Mouse (Mus musculus) cerebellum, postnatal 36 days (tissue): ENCODE results near the gene Fn1.

Source experiments
- DNase-seq, 2 experiments: peaks; one replicate each; pipeline ENCODE4 v3.0.0; 2021 to 2022; ENCODE audit warnings: mixed read lengths in 2 of 2

Fn1 gene

GRCm38 (mm10) chr1:71652551-71653399 is at the start of gene Fn1:
Fn1 (minus strand) TSS chr1:71653200.
- peak; percentile 5 to 19 for DNase-seq

DNA sequence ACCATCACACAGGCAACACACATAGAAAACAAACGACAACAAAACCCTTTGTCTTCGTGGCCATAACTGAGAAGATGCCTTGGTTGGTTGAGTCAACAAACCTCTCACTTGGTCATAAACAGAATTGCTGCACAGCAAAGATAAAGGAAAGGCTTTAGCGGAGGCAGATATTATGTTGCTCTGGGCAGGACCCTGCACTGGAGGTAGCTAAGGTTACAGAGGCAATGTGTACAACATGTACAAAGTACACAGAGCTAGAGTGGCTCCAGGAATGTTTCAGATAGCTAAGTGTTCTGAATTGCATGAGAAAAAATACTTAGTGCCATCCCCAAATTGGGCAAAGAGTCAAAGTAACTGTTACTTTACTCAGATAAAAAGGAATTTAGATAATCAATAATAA is 43.1 kb upstream of the Fn1 start:
- no peak for DNase-seq

- no peak for DNase-seq
These were observed 38.7 kb upstream of the Fn1 start for GRCm38 (mm10) chr1:71691472-71692277.

DNA sequence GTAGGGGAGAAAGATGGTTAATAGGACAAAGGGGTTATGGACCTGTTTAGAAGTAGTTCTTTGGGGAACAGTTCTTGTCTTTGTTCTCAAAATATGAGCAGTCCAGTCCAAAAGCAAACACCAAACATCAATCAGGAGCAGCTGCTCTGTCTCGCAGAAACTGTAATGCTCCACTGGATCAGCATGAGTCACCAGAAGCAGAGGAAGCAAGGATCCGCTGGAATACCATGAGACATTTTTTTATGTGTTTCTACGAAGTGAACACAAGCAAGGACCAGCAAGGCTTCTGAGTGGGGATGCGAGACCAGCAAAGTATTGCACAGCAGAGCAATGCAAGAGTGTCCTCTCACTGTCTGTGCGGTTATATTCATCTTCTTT is 35.9 kb upstream of the Fn1 start:
- DNase-seq: no peak

DNA sequence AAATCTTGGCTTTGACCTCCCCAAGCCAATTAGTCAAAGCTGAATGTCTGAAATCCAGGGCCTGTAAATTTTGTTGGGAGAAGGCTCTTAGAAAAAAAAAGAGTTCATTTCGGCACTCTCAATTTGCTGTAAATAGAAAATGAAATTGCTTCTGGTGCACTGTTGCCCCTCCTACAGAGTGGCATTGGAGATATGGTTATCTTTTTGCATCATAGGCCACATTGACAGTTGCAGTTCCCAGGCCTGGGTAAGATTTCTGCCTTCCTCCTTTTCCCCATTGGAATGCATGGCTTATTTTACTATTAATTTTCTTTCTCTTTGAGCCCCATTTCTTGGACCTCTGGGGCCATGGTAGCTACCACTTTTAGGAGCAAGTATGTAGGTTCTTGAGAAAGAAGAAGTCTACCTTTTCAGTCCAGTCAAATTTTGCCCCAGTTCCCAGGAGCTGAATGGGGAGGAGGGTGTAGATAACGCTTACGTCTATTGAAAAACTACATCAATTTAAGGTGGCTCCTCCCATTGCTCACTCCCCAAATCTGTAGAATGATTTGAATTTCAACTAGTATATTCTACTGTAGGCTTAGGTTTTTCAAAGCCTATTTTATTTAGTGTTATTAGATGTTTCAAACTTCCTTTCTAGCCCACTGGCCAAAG is 35.4 kb upstream of the Fn1 start:
- DNase-seq: no peak

GRCm38 (mm10) chr1:71686791-71687190 is 33.8 kb upstream of the Fn1 start:
- DNase-seq: no peak

GRCm38 (mm10) chr1:71683736-71684135 is 30.7 kb upstream of the Fn1 start:
- DNase-seq: no peak

DNA sequence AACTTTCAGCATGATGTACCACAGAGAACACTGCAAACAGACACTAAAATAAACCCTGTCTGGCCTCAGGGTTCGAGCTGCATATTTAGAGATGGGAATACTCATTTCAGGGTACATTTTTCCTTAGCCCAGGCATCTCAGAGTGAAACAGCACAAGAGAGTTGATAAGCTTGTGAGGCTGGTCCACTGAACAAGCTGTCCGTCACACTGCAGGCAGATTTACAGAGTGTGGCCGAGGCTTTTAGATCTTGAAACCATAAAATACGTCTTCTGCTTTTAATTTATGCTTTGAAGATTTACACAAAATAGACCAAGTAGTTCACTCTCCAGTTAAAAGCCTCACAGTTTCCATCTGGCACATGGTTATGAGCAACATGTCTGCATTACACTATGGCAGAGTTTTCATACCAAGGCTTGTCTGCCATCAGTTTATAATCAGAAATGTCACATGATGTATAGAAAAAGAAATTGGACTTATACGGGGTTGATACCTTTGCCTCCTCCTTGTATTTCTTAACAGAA is 29.3 kb upstream of the Fn1 start:
- DNase-seq: no peak

DNA sequence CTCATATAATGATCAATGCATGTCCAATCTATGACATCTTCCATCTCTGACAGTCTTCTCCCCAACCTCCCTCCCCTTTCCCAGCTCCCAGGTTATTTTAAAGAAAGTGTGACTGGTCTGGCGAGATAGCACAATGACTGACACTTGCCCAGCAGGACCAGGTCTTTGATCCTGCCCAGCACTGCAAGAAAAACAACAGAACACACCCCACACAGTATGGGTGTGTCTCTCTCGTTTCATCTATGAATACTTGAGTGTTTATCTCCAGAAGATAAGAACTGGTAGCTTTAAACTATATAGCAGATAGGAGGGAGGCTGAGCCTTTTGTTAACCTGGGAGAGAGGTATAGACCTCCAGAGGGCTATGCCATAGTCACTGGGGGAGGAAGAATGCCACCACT is 28.3 kb upstream of the Fn1 start:
- DNase-seq: no peak

DNA sequence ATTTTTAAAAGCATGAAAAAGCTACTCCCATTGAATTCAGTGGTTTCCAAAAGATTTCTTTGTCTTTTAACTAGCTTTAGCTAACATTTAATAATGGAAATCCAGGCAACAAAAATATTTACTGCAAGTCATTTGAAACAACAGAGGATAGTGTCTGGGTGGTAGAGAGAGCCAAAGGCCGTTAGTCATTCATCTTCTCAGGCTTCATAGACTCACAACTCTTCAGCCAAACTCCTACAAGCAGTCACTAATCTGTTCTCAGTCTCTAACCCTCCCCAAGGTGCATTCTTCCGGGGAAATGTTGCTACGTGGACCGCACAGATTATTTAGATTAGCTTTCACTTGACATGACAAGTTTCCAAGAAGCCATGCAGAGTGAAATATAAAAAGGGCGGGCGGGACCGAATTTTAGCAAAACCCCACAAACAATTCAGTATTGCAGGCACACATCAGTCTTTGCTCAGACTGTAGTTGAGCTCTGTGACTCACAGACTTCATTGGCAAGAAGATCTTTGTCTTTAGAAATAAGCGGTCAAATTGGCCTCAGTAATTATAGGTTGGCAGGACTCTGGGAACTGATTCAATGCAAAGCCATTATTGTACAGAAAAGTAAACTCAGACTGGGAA is 27.2 kb upstream of the Fn1 start:
- no peak for DNase-seq

GRCm38 (mm10) chr1:71675420-71675819 is 22.4 kb upstream of the Fn1 start:
- DNase-seq: no peak

DNA sequence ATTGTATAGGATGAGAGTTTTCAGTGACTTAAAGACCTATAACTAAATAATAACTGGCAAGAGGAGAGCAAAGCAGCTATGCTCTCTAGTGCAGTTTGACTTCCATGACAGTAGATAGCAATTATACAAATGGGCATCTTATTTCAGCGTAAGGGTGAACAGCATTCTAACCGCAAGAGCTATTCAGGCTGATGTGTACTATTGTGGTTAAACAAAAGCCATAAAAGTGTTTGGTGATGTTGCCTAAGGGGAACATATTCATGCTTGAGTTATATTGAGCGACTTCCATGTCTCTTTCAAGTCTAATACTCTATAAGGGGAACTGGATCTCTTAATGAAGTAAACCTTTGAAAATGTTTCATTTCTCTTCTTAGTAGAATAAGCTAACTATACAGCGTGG is 21.3 kb upstream of the Fn1 start:
- no peak for DNase-seq

GRCm38 (mm10) chr1:71673398-71673910 is 20.5 kb upstream of the Fn1 start:
- no peak for DNase-seq

DNA sequence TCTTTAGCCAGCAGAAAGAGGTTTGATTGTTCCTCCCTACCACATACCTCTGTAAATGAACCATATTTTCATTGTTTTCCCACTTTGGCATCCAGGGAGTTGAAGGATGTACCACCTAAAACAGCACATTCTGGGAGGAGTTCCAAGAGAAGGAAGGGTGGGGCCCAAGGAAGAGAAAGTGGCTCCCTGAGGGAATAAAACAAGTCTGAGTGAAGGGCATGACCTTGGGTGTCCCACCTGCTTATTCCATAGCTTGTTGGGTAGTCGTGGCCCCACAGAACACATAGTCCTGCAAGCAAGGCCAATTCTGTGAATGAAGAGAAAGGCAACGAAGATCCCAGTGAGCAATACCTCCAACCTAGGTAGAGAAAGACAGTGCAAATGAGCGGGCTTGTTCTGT is 19.3 kb upstream of the Fn1 start:
- DNase-seq: no peak

- no peak for DNase-seq
These were observed 10.2 kb upstream of the Fn1 start for GRCm38 (mm10) chr1:71663242-71663641.

- no peak for DNase-seq
These were observed 5.6 kb upstream of the Fn1 start for GRCm38 (mm10) chr1:71658632-71659031.

DNA sequence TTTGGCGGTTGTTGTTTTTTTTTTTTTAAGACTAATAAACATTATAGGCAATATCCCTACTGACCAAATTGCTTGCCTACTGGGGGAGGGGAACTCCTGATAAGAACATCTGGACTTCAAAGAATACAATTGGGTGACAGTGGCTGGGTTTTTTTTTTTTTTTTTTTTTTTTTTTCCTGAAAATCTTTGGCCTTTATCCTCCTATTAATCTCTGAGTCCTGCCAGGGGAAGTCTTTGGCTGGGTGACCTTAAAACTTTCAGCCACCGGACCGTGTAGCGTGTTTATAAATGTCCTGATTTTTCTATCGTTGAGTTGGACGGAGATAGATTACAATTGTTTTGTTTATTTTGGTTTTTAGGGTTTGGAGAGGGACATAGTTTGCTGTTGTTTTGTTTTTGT is 3.3 kb upstream of the Fn1 start:
- no peak for DNase-seq

- no peak for DNase-seq
These were observed 1.2 kb upstream of the Fn1 start for GRCm38 (mm10) chr1:71654221-71654620.

DNA sequence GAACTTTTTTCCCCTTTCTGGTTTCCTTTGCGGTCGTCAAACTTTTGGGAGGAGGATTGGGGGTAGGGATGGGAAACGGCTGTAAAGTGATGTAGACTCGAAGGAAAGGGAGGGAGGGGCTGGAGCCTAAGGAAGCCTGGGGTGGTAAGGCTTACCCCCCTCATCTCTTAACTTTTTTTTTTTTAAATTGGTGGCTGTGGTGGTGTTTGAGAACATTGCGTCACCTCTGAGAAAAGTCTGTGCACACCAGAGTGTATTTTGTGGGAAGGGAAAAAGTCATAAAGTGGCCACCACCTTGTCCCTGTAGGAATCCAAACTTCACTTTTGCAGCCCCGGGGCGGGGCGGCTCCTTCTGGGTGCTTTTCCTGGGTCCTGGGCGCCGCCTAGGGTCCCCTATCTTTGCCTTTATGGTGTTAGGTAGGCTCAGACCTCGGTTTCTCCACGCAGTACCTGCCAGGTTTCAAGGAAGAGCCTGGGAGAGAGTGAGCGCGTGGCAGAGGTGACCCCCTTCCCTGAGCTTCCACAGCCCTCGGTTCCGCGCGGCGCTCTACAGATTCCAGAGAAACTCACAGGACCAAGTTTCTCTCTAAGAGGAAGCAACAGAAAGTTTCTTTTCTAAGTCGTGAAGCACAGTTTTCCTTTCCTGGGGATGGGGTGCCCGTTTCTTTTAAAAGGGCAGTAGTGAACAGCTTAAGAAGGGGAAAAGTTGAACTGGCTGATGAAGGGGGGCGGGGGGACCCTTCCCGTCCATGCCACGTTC is 580 bp upstream of the Fn1 start:
- DNase-seq: no peak

DNA sequence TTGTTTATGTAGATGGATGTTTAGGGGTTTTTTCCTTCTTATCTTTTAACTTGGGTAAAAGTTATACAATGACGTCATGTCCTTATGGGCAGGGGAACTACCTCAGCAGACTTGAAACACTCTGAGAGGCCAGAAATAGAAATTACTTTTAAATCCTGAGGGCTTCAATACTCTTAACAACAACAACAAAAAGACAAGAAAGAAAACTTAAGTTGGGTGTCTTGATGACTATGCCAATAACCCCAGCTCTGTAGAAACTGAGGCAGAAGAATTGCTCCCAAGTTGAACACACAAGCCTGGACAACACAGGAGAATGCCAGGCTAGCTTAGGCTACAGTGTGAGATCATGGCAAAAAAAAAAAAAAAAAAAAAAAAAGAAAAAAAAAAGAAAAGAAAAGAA is 1.2 kb downstream of the Fn1 start:
- DNase-seq: no peak

DNA sequence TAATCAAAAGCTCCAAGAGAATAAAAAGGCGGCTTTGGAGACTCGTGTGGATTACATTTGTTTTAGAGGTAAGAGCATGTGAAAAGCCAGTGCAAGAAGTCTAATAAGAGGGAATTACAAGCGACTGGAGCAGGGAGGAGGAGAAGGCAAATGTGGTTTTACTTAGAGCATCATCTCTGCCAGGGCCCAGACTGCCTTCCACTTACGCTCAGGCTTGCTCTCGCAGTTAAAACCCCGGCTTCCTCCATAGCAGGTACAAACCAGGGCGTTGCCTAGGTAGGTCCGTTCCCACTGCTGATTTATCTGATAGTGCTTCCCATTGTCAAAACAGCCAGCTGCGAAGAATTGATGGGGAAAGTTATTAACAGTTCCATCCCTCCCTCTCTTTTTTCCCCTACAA is 1.7 kb downstream of the Fn1 start:
- no peak for DNase-seq

GRCm38 (mm10) chr1:71650741-71651140 is 2.3 kb downstream of the Fn1 start:
- DNase-seq: no peak
